Mouse (Mus musculus) ES-Bruce4 (cell line): ENCODE measurements at regions not wholly inside any gene's neighbourhood (a gene's known extent, or its start where the extent isn't known, plus 50 kb on each side); places are given as distances from the start of the nearest gene placed in this dataset.

ENCODE experiments used
- H3K27ac ChIP-seq: 2 replicates; pipeline ENCODE4 v1.5.1; 2012; ENCODE audit warnings: low read length, inconsistent platforms; ENCODE audit not compliant: insufficient read depth
- H3K27me3 ChIP-seq: 2 replicates; pipeline ENCODE4 v1.6.1; 2012; ENCODE audit warnings: mild to moderate bottlenecking, low read length, inconsistent platforms; ENCODE audit not compliant: control insufficient read depth, poor library complexity, insufficient read depth, severe bottlenecking
- H3K36me3 ChIP-seq: 2 replicates; pipeline ENCODE4 v1.6.1; 2012; ENCODE audit warnings: inconsistent platforms, mild to moderate bottlenecking, low read length, moderate library complexity; ENCODE audit not compliant: control insufficient read depth, poor library complexity, insufficient read depth, severe bottlenecking
- H3K4me1 ChIP-seq: one replicate; pipeline ENCODE4 v1.8.1; 2011; ENCODE audit warnings: low read length; ENCODE audit not compliant: control insufficient read depth, insufficient read depth
- H3K4me3 ChIP-seq: 2 replicates; pipeline ENCODE4 v1.5.1; 2011; ENCODE audit warnings: low read depth, mild to moderate bottlenecking, low read length
- H3K9ac ChIP-seq: 2 replicates; pipeline ENCODE4 v1.6.1; 2012; ENCODE audit warnings: low read depth, mild to moderate bottlenecking, inconsistent platforms; ENCODE audit not compliant: poor library complexity, severe bottlenecking
- H3K9me3 ChIP-seq: replicated peaks from 2 replicates; pipeline ENCODE4 v1.6.1; 2012; ENCODE audit warnings: mild to moderate bottlenecking, low read length, inconsistent platforms; ENCODE audit not compliant: control insufficient read depth, poor library complexity, insufficient read depth, severe bottlenecking
- CTCF ChIP-seq: IDR thresholded peaks from one replicate; pipeline ENCODE4 v1.8.1; 2011; ENCODE audit warnings: low read depth, low read length
- EP300 ChIP-seq: IDR thresholded peaks from 2 replicates; pipeline ENCODE4 v1.6.1; 2011; ENCODE audit warnings: low read depth, low read length; ENCODE audit not compliant: insufficient read depth
- POLR2A ChIP-seq: IDR thresholded peaks from one replicate; pipeline ENCODE4 v1.8.1; 2011; ENCODE audit warnings: low read length; ENCODE audit not compliant: insufficient read depth

DNA sequence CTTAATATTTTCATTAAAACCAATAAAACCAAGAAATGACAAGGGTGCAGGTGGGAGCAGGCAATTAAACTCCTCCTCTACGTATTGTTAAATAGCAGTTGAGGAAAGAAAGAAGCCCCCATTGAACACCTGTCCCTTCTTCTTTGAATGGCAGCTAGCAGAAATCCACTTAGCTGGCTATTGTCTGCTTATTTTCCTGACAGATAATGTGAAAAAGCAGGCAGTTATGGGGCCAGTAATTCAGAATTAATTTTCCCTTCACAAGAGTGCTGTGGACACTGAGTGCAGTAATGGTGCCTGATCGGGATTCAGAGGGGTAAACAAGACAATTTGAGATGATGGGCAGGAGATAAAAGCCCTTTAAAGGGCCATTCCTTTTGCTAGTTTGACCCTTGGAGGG lies 602.5 kb upstream of the Tle4 start:
- Histone ChIP-seq H3K9me3 (no peaks in the 10 kb centered on the region), H3K36me3 (no peaks in the 10 kb centered on the region), H3K9ac (no peak overlapping the region), H3K27me3 (no peaks in the 10 kb centered on the region), H3K4me1 (no peaks in the 10 kb centered on the region), H3K27ac (no peak overlapping the region), H3K4me3 (no peak overlapping the region)
- TF ChIP-seq CTCF (no peak), EP300 (no peak), POLR2A (no peak)

GRCm38 (mm10) chr19:15199692-15200091 lies 601.8 kb upstream of the Tle4 start:
- Histone ChIP-seq H3K27ac (no peak overlapping the region), H3K9me3 (no peaks in the 10 kb centered on the region), H3K4me1 (no peaks in the 10 kb centered on the region), H3K36me3 (no peaks in the 10 kb centered on the region), H3K9ac (no peak overlapping the region), H3K27me3 (no peaks in the 10 kb centered on the region), H3K4me3 (no peak overlapping the region)
- TF ChIP-seq CTCF (no peak), EP300 (no peak), POLR2A (no peak)

- Histone ChIP-seq H3K27ac (no peak overlapping the region), H3K4me3 (no peak overlapping the region), H3K36me3 (no peaks in the 10 kb centered on the region), H3K4me1 (no peaks in the 10 kb centered on the region), H3K9ac (no peak overlapping the region), H3K9me3 (peaks cover 3% of the 10 kb centered on the region; the same call in 1 of the 2 replicates), H3K27me3 (no peaks in the 10 kb centered on the region)
- TF ChIP-seq CTCF = no peak
- no peak for TF ChIP-seq POLR2A
- no peak for TF ChIP-seq EP300
Measured at GRCm38 (mm10) chr19:15175221-15175620, 577.4 kb upstream of the Tle4 start.

GRCm38 (mm10) chr19:15173301-15173700 lies 575.5 kb upstream of the Tle4 start:
- no peaks in the 10 kb centered on the region; the same call in 1 of the 2 replicates for H3K9me3 ChIP-seq
- H3K27ac ChIP-seq = no peak overlapping the region
- H3K4me1 ChIP-seq = no peaks in the 10 kb centered on the region
- H3K27me3 ChIP-seq = no peaks in the 10 kb centered on the region
- TF ChIP-seq CTCF = no peak
- no peak for TF ChIP-seq EP300
- TF ChIP-seq POLR2A = no peak
- H3K36me3 ChIP-seq = no peaks in the 10 kb centered on the region
- no peak overlapping the region for H3K4me3 ChIP-seq
- H3K9ac ChIP-seq = no peak overlapping the region

GRCm38 (mm10) chr19:15167184-15167583 lies 569.3 kb upstream of the Tle4 start:
- no peak overlapping the region for H3K27ac ChIP-seq
- no peaks in the 10 kb centered on the region for H3K27me3 ChIP-seq
- H3K9me3 ChIP-seq = no peaks in the 10 kb centered on the region; the same call in 1 of the 2 replicates
- no peak overlapping the region for H3K4me3 ChIP-seq
- H3K9ac ChIP-seq = no peak overlapping the region
- TF ChIP-seq CTCF = no peak
- TF ChIP-seq POLR2A = no peak
- TF ChIP-seq EP300 = no peak
- no peaks in the 10 kb centered on the region for H3K4me1 ChIP-seq
- H3K36me3 ChIP-seq = no peaks in the 10 kb centered on the region

- Histone ChIP-seq H3K36me3 (no peaks in the 10 kb centered on the region), H3K4me1 (no peaks in the 10 kb centered on the region), H3K27me3 (no peaks in the 10 kb centered on the region), H3K9ac (no peak overlapping the region), H3K27ac (no peak overlapping the region), H3K9me3 (no peaks in the 10 kb centered on the region), H3K4me3 (no peak overlapping the region)
- TF ChIP-seq EP300 = no peak
Measured at GRCm38 (mm10) chr19:15160641-15161040, 562.8 kb upstream of the Tle4 start.

GRCm38 (mm10) chr19:15158653-15159052 lies 560.8 kb upstream of the Tle4 start:
- no peaks in the 10 kb centered on the region for H3K4me1 ChIP-seq
- H3K27ac ChIP-seq = no peak overlapping the region
- no peak overlapping the region for H3K4me3 ChIP-seq
- H3K9ac ChIP-seq = no peak overlapping the region
- TF ChIP-seq EP300 (no peak), CTCF (no peak), POLR2A (no peak)
- no peaks in the 10 kb centered on the region for H3K36me3 ChIP-seq
- H3K27me3 ChIP-seq = no peaks in the 10 kb centered on the region
- H3K9me3 ChIP-seq = no peaks in the 10 kb centered on the region
